Mouse (Mus musculus) kidney, adult 9 months (tissue): ENCODE measurements around the gene Gm4881.

Experiments
- DNase-seq: peaks from one replicate; pipeline ENCODE4 v3.0.0; 2022

The Gm4881 gene

DNA sequence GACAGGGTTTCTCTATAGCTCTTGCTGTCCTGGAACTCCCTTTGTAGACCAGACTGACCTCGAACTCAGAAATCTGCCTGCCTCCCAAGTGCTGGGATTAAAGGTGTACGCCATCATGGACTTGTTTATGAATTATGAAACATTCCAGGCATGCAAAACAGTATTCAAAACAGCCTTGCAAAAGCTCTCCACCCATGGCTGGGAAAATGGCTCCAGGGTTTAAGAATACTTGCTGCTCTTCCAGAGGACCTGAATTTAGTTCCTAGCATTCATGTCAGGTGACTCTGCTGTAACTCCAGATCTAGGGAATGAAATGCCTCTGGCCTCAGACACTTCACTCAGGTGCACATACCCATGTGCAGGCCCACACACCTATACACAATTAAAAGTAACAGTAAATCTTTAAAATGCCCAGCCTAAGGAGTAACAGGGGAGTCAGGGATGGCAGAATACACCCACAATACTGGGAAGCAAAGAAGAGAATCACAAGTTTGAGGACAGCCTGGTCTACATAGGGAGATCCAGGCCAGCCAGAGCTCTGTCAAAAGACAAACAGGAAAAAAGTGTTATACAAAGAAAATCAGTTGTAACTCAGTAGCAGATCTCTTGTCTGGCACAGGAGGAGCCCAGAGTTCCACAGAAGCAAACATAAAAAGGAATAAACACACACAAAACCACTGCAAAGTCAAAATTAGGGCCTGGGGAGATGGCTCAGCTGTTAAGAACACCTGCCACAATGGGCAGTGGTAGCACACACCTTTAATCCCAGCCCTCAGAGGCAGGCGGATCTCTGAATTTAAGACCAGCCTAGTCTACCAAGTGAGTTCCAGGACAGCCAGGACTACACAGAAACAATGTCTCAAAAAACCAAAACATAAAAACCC is 52.8 kb downstream of the Gm4881 start:
- no peak for DNase-seq

DNA sequence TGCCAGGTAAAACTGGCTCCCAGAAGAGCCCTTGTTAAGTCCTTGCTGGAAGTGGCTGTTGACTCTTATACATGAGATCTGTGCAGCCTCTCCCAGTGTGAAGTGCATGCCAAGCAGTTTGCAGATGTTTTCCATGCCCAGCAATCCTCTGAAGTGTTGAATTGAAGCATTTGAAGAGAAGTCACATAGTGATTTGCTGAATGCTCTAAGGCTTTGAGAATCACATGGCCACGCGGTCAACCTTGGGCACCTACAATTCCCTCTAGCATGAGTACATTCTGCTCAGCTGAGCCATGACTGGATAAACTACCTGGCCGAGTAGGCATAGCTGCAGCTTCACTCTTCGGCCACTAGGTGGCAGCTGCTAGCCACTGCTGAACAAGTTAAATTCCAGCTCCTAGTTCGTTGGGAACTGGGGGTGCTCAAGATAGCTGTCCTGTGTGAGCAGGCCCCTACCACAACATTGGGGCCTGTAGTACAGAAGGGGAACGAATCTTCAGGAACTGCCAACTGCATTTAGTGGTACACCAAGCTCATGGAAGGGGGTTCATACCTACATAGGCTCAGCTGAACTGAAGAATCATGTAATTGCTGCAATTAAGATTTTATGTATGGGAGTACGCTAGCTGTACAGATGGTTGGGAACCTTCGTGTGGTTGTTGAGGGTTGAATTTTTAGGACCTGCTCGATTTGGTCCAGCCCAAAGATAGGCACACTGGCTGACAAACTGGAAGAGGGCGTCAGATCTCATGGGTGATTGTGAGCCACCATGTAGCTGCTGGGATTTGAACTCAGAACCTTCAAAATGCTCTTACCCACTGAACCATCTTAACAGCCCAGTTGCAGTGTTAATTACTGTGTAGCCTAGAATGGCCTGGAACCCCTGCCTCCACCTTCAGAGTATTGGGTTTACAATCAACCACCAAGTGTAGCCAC is 53.7 kb downstream of the Gm4881 start:
- DNase-seq = peak; percentile 82

DNA sequence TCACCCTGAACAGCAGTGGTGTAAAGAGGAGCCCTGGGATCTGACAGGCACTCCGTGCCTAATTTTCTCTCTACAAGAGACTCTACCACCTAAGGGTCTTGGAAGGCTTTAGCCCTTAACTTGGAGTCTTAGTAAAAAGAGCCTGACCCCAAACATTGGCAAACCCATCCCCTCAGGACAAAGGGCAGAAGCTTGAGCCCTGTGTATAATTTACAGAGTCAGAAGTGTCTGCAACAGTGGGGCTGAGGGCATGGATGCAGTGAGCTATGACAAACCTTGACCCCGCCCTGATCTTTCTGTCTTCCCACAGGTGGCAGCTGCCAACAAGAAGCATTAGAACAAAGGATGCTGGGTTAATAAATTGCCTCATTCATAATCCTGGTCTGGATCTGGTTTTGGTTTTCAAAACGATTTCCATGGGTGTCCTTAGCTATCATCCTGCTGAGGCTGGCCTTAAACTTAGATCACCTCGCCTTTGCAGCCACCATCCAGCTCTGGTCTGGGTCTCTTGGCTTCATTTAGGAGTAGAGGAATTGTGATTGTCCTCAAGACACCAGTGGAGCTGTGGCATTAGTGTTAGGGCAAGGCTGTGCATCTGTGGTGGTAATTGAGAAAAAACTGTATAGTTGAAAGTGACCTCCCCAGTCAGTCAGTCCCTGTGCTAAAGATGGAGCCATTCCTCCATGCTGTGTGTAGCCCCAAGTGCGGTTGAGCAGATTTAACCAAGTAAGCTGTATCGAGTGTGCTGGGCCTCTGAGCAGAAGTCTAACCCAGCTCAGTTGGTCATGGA is 54.7 kb downstream of the Gm4881 start:
- peak; percentile 94 for DNase-seq

DNA sequence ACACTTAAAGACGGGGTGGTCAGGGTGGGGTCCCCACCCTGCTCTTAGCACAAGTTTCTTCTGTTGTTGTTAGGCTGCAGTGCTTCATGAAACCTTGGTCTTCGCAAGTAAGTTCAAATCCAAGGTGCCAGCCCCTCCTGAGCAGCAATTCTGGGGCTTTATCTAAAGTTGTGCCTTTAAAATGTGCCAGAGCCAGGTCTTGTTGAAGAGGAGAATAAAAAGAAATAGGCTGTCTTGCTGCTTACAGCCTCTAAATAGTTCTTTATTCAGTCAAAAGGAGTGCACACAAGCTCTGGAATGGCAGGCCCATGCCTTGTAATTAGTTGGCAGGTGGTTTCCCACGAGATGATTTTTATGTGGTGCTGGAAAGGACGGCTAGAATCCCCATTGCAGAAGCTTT is 57.2 kb downstream of the Gm4881 start:
- no peak for DNase-seq

DNA sequence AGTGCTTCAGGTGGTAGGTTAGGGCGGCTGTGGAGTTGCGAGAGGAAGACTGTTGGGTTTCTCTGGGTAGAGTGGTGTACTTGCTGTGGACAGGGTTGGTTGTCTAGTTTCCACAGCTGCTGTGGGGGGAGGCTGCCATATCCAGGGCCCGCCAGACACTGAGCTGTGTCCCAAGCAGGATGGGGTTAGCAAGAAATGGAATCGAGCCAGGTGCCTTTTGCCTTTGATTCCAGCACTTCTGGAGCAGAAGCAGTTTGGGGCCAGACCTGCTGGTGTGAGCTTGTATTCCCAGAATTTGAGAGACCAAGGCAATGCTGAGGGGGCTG is 58.0 kb downstream of the Gm4881 start:
- DNase-seq = peak; percentile 63

DNA sequence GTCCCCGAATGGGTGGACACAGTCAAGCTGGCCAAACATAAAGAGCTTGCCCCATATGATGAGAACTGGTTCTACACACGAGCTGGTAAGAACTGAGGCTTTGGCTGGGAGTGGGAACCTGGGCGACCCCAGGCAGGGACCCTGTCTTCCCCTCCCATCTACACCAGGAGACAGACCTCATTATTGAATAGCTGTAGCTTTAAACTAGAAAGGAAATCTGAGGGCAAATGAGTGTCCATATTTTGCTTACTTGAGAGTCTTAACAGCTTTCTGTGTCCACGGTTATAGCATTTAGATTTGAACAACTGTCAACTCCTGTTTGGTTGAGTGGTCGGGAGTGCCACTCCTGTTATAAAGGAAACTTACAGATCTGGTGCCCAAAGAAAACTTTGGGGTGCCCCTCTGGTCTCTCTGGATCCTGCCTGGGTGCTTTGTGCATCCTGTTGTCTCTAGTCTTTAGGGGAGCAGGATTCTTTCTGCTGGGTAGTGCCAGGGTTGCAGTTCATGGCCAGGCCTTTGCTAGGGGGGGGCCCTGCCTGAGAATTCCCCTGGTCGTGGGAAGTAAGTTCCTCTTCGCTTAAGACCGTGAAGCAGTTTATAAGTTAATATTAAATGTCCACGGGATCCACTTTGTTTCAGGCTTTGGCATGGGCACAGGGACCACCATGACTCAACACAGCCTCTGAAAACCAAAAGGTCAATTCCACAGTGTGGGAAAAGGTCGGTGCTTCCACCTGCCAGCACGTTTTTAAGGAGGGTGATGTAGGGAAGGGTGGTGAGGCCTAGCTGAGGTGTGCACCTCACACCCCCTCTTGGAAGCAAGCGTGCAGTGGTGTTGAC is 58.6 kb downstream of the Gm4881 start:
- no peak for DNase-seq

DNA sequence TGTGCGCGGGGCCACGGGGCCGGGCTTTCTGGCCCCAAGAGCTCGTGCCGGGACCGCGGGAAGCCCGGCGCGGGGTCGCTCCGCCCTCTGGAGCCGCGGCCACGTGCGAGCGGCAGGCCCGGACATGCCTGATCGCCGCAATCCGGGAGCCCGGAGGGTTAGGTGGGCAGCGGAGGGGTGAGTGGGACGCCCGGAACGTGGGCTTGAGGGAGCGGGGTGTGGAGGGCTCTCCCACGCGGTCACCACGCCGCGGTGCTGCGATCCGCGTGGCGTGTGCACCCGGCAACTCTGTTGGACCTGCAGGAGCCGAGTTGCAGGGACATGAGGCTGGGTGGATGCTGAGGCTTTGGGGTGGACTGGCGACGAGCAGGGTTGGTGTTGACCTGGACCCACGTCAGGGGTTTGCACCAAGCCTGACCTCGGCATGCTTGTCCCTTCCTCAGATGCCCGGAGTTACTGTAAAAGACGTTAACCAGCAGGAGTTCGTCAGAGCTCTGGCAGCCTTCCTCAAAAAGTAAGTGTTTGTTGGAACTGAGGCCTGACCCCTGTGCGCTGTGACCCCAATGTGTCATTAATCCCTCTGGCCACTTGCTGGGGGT is 59.5 kb downstream of the Gm4881 start:
- peak; percentile 49 for DNase-seq

DNA sequence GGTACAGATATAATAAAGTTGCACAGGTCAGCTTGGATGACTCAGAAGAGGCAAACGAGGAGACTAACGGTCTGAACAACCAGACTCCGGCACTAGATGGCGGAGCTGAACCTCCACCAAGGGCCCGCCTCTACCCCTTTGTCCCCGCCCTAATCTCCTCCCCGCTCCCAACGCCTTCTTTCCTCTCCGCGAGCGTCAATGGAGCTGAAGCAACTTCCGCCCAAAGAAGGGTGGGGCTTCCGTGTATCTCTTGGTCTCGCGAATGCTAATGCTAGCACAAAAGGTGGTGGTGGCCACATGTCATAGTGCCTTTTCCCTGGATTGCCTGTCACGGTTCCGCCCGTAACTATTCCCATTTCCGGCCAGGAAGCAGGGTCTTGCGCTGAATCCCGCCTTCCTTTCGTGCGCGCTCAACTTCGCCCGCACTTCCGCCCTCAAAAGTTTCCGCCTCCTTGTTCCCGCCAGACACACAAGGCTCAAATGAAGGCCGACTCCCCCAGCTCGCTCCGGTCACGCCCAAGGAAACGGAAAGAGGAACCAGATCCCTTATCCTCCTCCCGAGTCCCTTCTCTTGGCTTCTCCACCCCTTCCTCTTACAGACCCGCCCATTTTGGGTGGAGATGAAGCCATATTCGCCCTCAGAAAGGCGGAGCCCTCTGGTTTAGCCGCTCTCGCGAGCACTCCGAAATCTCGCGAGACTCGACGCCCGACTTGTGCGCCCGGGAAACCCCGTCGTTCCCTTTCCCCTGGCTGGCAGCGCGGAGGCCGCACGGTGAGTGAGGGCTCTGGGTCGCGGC is 60.2 kb downstream of the Gm4881 start, which contains the start of gene Rps19:
Gene Rps19 (plus strand): TSS at position 476 of the 797 bp plus-strand sequence.
- DNase-seq = peak; percentile 100

DNA sequence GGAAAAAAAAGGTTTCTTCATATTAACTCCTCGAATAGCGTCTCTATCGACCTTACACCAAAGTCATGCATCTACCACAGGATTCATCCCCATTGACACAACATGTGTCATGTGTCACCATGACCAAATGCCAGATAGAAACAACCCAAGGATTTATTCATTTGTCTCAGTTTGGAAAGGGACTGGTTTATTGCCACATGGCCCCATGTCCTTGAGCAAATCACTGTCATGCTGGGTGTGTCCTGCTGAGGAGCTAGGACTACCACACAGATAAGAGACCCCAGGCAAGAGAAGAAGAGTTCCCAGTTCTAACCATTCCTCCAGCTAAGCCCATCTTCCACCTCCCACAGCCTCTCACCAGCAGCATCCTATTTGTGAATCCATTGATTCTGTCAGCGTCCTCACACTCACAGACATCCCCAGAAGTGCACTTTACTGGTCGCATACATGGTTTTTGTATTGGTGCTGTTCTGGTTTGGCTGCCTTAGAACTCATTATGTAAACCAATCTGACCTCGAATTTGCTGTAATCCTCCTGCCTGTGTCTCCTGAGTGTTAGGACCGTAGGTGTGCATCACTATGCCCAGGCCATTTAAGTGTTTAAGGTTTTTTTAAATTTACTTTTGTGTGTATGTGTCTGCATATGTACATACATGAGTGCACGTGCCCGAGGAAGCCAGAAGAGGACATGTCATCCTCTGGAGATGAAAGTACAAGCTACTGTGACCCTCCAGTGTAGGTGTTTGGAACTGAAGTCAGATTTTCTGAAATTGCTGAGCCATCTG is 61.7 kb downstream of the Gm4881 start:
- DNase-seq = no peak

DNA sequence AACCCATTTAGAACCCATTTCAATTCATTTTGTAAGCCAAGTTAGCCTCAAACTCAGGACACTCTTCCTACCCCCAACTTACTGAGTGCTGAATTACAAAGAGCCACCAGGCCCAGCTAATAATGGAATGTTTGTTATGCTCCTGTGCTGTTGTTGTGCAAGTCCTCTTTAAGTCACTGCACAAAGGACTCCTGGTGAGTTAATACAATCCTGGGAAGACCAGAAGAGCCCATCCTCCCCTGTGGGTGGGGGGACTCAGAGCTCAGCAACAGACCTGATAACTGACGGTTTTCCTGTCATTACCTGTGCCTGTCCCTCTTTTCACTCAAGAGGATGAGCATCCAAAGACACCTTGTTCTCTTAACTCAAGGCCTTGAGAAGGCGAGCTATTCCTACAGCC is 64.7 kb downstream of the Gm4881 start:
- DNase-seq = no peak

DNA sequence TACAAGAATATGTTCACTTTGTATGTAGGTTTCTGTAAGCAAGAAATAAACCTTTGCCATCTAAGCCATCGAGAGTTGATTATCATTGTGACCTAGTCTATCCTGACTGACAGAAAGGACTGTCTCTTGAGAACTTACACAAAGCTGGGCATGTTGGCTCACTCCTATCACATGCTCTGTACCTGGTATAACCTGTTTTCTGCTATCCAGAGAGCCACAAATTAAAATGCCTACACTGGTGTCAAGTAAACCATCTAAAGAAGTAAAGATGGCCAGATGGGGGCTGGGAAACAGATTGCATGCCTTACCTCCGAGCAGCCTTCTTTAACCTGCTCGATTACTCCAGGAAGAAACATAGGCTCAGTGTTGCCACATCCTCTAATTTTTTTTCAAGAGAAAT is 66.7 kb downstream of the Gm4881 start:
- no peak for DNase-seq
